Mouse (Mus musculus) megakaryocyte, embryonic 14.5 days (primary cell): ENCODE results near the gene Ppp1r15a. TPM values are rescaled to one million over a fixed set of nuclear protein-coding genes. Genes with fewer than 3 reads are reported as not detected.
"Not testable (repeated sequence)": the region's sequence is repeated elsewhere in the genome, so short reads cannot be mapped to it uniquely, and the experiment has no call there.

Experiments
- H3K27me3 ChIP-seq: replicated peaks from 2 replicates; pipeline ENCODE3; 2012; ENCODE audit warnings: inconsistent platforms
- H3K36me3 ChIP-seq: replicated peaks from 2 replicates; pipeline ENCODE3; 2012; ENCODE audit warnings: low read length, inconsistent platforms, mixed read lengths
- H3K4me1 ChIP-seq: 2 replicates; pipeline ENCODE4 v1.6.1; 2012; ENCODE audit warnings: inconsistent platforms
- H3K4me3 ChIP-seq: replicated peaks from 2 replicates; pipeline ENCODE3; 2012; ENCODE audit warnings: moderate library complexity, mild to moderate bottlenecking, inconsistent platforms
- H3K9me3 ChIP-seq: 2 replicates; pipeline ENCODE4 v1.6.1; 2012; ENCODE audit warnings: inconsistent platforms
- FLI1 ChIP-seq: IDR thresholded peaks from 2 replicates; pipeline ENCODE4 v1.6.1; 2012; ENCODE audit warnings: low read length, inconsistent platforms, mixed read lengths
- GATA1 ChIP-seq: IDR thresholded peaks from 3 replicates; pipeline ENCODE4 v1.6.1; 2012; ENCODE audit warnings: mixed read lengths, low read length, inconsistent platforms, borderline replicate concordance
- polyA plus RNA-seq: library from polyadenylated mRNA; stranded (reverse); fragments of >175 nt; gene quantifications from 2 replicates; pipeline ENCODE4 v1.2.3, GENCODE M21; 2012; ENCODE audit warnings: low replicate concordance; ENCODE audit not compliant: insufficient read depth

The Ppp1r15a gene
- polyA plus RNA-seq, 1 experiment: 361 TPM

GRCm38 (mm10) chr7:45529461-45529860, 3.4 kb upstream of the Ppp1r15a start:
- H3K36me3 ChIP-seq: peaks cover 9% of the 10 kb centered on the region
- peaks cover 20% of the 10 kb centered on the region for H3K27me3 ChIP-seq
- no peaks in the 10 kb centered on the region for H3K9me3 ChIP-seq
- H3K4me3 ChIP-seq: peak overlapping the region; percentile 71
- H3K4me1 ChIP-seq: peaks cover 41% of the 10 kb centered on the region
- TF ChIP-seq FLI1 (no peak), GATA1 (no peak)

DNA sequence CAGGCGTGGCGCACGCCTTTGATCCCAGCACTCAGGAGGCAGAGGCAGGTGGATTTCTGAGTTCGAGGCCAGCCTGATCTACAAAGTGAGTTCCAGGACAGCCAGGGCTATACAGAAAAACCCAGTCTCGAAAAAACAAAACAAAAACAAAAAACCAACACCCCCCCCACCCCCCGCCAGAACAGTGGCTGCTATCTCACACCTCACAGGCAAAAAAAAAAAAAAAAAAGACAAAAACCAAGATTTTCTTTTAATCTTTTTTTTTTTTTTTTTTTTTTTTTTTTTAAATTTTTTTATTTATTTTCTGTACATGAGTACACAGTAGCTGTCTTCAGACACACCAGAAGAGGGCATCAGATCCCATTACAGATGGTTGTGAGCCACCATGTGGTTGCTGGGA, 1.1 kb upstream of the Ppp1r15a start:
- Histone ChIP-seq H3K4me1 (peaks cover 61% of the 10 kb centered on the region), H3K4me3 (peak overlapping the region; percentile 99), H3K36me3 (peaks cover 30% of the 10 kb centered on the region)
- H3K9me3 ChIP-seq, H3K27me3 ChIP-seq: not testable (repeated sequence)

DNA sequence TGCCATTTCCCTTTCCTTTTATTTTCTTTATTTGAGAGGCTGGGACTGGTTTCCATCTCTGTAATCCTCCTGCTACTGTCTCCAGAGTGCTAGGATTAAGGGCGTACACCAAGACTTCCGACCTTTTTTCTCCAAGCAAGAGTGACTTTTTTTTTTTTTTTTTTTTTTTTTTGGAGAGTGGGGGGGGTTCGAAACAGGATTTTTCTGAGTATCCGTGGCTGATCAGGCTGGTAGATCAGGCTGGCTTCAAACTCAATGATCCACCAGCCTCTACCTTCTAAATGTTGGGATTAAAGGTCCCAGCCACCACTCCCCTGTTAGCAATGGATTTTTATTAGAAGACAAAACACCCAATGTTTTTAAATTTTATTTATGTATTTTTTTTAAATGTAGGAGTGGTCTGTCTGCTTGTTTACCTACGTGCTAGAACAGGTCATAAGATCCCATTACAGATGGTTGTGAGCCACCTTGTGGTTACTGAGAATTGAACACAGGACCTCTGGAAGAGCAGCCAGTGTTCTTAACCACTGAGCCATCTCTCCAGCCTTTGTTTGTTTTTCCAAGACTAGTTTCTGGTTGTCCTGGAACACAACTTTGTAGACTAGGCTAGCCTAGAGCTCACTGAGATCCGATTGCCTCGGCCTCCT, 529 bp upstream of the Ppp1r15a start:
- H3K4me1 ChIP-seq: peaks cover 67% of the 10 kb centered on the region
- peaks cover 9% of the 10 kb centered on the region for H3K27me3 ChIP-seq
- peak overlapping the region; percentile 99 for H3K4me3 ChIP-seq
- peaks cover 31% of the 10 kb centered on the region for H3K36me3 ChIP-seq
- TF ChIP-seq GATA1 (no peak), FLI1 (no peak)
- H3K9me3 ChIP-seq: no peaks in the 10 kb centered on the region

DNA sequence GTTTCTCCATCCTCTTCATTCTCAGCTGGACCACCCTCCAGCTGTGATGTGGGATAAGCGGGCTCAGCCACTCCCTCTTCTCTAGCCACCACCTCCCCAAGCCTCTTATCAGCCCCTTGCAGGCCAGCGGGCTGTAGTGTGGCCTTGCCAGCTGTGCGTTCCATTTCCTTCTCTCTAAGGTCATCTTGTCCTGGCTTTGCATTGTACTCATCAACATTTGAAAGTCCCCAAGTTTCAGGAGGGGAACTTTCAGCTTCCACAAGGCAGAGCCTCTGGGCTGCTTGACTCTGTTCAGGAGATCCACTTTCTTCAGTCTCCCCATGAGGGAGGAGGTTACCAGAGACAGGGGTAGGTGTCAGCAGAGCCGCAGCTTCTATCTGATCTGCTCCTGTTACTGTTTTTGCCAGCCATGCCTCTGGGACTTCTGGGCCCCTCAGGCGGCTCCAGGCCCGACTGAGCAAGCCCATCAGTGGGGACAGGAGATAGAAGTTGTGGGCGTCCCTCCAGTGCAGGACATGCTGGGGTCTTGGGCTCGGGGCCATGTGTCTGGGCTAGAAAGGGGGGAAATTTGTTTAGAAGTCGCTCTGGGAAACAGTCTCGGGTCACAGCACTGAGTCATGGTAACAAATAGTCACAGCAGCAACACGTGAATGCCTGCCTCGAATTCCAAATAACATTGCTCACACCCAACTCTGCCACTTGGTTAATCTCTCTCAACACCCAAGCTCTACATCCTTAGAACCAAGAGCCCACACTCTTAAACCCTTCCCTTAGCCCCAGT, 1.0 kb downstream of the Ppp1r15a start:
- Histone ChIP-seq H3K4me3 (peak overlapping the region; percentile 99), H3K36me3 (peaks cover 33% of the 10 kb centered on the region), H3K27me3 (peaks cover 2% of the 10 kb centered on the region), H3K9me3 (no peaks in the 10 kb centered on the region), H3K4me1 (peaks cover 70% of the 10 kb centered on the region)
- TF ChIP-seq GATA1 (peak; percentile 97), FLI1 (no peak)

DNA sequence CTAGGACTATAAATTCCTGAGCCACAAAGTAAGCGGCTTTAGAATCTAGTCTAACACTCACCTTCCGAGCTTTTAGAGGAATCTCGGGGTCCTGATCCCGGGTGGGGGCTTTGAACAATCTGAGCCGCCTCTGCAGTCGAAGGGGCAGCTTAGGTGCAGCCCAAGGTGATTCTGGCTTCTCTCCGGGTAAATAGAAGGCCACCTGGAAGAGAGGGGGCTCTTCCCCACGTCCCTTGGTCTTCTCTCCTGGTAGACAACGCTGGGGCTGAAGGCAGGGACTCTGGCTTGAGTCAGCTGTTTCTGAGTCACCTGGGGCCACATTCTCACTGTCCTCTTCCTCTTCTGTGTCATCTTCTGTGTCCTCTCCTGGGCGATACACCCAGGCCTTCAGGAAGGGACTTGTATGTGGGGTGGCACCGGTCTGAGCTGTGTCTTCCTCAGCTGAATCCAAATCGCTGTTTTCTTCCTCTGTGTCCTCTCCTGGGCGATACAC, 2.3 kb downstream of the Ppp1r15a start:
- TF ChIP-seq GATA1 (no peak), FLI1 (no peak)
- Histone ChIP-seq H3K36me3 (peaks cover 33% of the 10 kb centered on the region), H3K9me3 (no peaks in the 10 kb centered on the region), H3K4me1 (peaks cover 67% of the 10 kb centered on the region), H3K4me3 (peak overlapping the region; percentile 92), H3K27me3 (no peaks in the 10 kb centered on the region)

GRCm38 (mm10) chr7:45522957-45523676, 3.0 kb downstream of the Ppp1r15a start:
- H3K36me3 ChIP-seq: peaks cover 33% of the 10 kb centered on the region
- no peaks in the 10 kb centered on the region for H3K9me3 ChIP-seq
- no peaks in the 10 kb centered on the region for H3K27me3 ChIP-seq
- no peak for TF ChIP-seq FLI1
- TF ChIP-seq GATA1: no peak
- peak overlapping the region; percentile 92 for H3K4me3 ChIP-seq
- H3K4me1 ChIP-seq: peaks cover 65% of the 10 kb centered on the region

DNA sequence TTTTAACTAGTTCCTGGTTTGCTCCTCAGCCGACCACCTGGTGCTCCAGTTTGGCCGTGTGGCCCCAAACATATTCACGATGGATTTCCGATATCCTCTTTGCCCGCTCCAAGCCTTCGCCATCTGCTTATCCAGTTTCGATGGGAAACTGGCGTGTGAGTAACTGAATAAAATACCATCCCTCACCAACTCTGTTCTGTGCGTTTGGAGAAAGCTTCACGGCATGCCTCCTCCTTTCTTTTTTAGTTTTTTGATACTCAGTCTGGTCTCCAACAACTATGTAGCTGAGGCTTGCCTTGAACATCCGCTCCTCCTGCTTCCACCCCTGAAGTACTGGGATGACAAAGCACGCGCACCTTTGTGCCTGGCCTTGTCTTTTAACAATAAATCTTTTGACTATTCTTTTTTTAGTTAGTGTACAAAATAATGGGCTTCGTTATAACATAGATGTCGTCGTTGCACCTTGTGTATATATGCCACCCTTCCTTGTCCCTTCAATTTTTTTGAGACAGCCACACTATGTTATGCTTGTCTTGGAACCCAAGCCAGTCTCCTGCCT, 3.8 kb downstream of the Ppp1r15a start:
- no peaks in the 10 kb centered on the region for H3K27me3 ChIP-seq
- H3K4me1 ChIP-seq: peaks cover 63% of the 10 kb centered on the region
- TF ChIP-seq GATA1 (no peak), FLI1 (no peak)
- H3K36me3 ChIP-seq: peaks cover 33% of the 10 kb centered on the region
- no peaks in the 10 kb centered on the region for H3K9me3 ChIP-seq
- H3K4me3 ChIP-seq: peak overlapping the region; percentile 92

GRCm38 (mm10) chr7:45521728-45522184, 4.3 kb downstream of the Ppp1r15a start:
- H3K9me3 ChIP-seq: no peaks in the 10 kb centered on the region
- H3K4me3 ChIP-seq: peak overlapping the region; percentile 92
- H3K36me3 ChIP-seq: peaks cover 33% of the 10 kb centered on the region
- H3K4me1 ChIP-seq: peaks cover 59% of the 10 kb centered on the region
- TF ChIP-seq GATA1 (no peak), FLI1 (no peak)
- no peaks in the 10 kb centered on the region for H3K27me3 ChIP-seq

- Histone ChIP-seq H3K27me3 (no peaks in the 10 kb centered on the region), H3K4me3 (no peak overlapping the region), H3K4me1 (peaks cover 59% of the 10 kb centered on the region), H3K36me3 (peaks cover 33% of the 10 kb centered on the region), H3K9me3 (no peaks in the 10 kb centered on the region)
- TF ChIP-seq GATA1 (no peak), FLI1 (no peak)
Measured at GRCm38 (mm10) chr7:45520605-45521004, 5.5 kb downstream of the Ppp1r15a start.
